Mouse (Mus musculus): ENCODE measurements around the gene Cnn2.

GRCm38 (mm10) chr10:80020191-80020590 lies 31.8 kb downstream of the Cnn2 start:
- TF ChIP-seq CTCF (IDR thresholded peaks at IDR 0.05; ENCODE audit: borderline replicate concordance, insufficient read depth, low read length) (no peak), POLR2A (IDR thresholded peaks at IDR 0.05; ENCODE audit: low read depth, low read length) (no peak)

Measured in embryonic fibroblast, embryonic 13.5 days (primary cell).